Mouse (Mus musculus) telencephalon, adult 2 months (tissue): ENCODE data around the gene Vav2.

Experiments used
- DNase-seq: peaks from one replicate; pipeline ENCODE4 v3.0.0-alpha.2; 2011; ENCODE audit warnings: low read depth, low spot score

Vav2 gene

GRCm38 (mm10) chr2:27441767-27442707 is 15.2 kb upstream of the Vav2 start, which contains the start of gene Brd3os:
Gene Brd3os (plus strand): TSS chr2:27442324.
- peak; percentile 99 for DNase-seq

- DNase-seq, result no peak
Measured at GRCm38 (mm10) chr2:27438281-27438680, 11.4 kb upstream of the Vav2 start.

DNA sequence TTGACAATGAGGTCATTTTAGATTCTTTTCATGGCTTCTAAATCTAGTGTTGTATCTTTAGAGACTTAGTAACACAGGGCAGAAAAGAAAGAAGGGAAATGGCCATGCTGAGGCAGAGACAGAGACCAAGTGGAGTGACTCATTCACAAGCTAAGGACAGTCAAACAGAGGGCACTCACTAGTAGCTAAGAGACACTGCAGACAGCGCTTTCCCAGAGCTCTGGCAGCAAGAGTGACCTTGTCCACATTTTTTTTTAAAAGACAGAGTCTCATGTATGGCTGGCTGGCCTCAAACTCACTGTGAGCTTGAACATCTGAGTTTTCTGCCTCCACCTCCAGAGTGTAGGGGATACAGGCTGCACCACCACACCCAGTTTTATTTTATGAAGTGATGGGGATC is 11.0 kb upstream of the Vav2 start:
- no peak for DNase-seq

- DNase-seq, result no peak
Measured at GRCm38 (mm10) chr2:27432599-27432998, 5.8 kb upstream of the Vav2 start.

GRCm38 (mm10) chr2:27430621-27431020 is 3.8 kb upstream of the Vav2 start:
- peak; percentile 86 for DNase-seq

DNA sequence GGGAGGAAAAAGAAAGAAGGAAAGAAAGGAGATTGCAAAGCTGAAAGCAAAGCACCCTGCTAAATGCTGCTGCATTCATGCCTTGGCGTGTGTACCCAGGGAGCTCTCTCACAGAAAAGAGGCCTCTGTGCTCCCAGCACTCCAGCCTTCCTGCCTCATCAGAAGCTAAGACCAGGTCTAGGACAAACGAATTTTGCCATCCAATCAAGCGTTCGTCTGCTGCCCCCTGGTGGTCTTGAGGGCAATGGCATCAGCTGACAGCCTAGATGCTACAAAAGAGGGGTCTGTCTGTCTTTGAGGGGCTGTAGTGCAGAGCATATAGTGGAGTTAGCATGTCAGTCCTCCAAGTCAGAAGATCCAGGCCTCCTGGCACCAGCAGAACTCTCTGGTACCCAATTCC is 1.2 kb upstream of the Vav2 start:
- peak; percentile 43 for DNase-seq

DNA sequence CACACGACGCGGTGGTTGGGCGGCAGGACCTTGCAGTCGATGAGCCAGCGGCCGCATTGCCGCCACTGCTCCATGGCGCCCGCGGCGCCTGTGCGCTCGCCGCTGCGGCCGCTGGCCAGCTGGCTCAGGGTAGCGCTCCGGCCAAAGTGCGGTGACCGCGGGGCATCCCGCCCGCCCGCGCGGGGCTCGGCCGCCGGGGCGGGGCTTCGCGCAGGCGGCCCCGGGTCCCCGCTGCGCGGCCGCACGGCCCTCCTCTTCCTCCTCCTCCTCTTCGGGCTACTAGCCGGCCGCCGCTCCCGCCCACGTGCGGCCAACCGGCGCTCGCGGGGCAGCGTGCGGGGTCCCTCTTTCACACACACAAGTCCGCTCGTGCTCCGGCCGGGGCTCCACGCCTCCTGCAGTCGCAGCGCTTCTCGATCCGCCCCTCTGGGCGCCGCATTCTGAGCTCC is 403 bp downstream of the Vav2 start:
- DNase-seq, result no peak

- DNase-seq, result no peak
Measured at GRCm38 (mm10) chr2:27425751-27426405, 955 bp downstream of the Vav2 start.

DNA sequence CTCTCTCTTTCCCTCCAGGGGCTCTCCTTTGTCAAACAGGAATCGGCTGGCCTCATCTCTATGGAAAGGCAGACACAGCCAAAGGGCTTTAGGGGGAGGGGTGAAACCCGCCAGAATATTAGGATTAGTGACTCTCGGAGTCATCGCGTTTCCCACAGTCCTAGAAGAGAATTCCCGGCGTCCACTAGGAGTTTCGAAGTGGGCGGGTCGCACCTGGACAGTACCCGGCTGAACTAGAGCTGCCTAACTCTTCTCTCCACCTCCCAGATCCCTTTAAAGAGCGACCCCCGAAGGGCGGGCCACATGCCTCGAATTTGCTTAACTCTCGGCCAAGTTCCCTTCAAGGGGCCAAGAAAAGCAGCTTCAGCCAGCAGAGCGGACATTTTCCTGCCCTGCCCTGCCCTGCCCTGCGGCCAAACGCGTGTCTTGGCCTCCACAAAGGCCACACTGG is 1.6 kb downstream of the Vav2 start:
- DNase-seq, result no peak

DNA sequence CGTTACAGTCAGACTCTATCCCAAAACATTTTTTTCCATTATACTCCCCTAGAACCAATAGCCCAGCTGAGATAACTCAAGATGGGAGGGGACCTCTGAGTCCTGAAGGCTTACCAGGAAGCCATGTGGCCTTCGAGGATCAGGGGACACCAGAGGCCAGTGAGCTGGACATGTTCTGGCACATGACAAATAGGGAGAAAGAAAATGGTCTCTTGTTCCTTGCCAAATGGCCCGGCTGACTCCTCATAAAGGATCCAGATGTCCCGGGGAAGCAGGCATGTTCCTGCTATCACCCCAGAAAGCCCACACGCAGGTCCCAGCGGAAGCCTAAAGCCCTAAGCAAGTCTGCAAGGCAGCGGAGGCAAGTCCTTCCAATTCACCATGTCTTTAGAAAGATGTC is 3.2 kb downstream of the Vav2 start:
- DNase-seq, result no peak

GRCm38 (mm10) chr2:27421293-27422068 is 5.4 kb downstream of the Vav2 start:
- DNase-seq, result no peak

DNA sequence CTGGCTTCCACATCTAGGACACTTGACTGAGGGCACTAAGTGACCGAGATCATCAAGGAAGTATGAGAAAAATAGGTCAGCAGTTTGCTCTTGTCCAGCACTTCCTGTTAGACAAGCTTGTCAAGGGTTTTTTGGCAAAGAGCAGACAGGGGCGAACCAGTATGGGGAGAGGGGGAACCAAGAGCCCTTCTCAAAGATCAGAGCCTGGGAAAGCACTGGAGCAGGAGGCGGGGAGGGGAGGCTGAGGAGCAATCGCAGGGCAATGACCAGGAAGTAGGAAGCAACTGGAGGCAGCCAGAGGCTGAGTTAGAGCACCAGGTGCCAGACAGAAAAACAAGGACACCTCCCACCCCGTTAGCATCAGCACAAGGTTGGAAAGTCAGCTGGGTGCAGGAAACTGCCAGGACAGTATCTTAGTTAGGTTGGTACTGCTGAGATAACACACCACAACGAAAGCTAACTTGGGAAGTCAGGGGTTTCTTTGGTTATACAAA is 8.2 kb downstream of the Vav2 start:
- no peak for DNase-seq

GRCm38 (mm10) chr2:27417648-27418153 is 9.1 kb downstream of the Vav2 start:
- no peak for DNase-seq

GRCm38 (mm10) chr2:27416425-27416824 is 10.4 kb downstream of the Vav2 start:
- no peak for DNase-seq

GRCm38 (mm10) chr2:27415060-27415783 is 11.6 kb downstream of the Vav2 start:
- DNase-seq, result no peak

DNA sequence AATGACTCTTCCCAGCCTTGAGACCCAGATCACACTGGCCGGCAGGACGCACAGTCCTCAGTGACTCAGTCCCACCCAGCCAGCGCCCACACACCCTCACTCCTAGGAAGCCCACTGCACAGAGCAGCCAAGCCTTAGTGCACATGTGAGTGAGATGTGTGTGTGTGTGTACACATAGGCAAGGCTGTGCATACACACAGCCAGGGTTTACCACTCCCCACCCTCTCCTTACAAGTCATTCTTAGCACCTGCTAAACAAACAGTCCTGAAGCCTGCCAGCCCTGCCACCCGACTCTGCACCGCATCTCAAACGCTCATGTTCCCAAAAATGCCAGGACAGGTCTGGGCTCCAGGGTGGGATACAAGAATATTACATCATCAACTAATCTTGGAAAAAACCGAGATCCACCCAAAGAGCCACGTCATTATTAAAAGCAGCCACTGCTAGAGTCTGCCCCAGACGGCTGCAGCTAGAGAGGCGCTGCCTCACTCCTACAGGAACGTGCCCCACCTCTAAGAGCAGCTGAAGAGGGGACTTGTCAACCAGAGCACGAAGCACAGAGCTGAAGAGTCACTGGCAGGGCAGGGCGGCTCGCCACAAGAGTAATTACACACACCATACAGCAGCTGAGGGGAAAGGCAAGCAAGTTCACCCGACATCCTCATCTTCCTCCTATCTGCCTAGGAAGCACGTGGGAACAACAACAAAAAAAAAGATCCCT is 12.7 kb downstream of the Vav2 start:
- no peak for DNase-seq

DNA sequence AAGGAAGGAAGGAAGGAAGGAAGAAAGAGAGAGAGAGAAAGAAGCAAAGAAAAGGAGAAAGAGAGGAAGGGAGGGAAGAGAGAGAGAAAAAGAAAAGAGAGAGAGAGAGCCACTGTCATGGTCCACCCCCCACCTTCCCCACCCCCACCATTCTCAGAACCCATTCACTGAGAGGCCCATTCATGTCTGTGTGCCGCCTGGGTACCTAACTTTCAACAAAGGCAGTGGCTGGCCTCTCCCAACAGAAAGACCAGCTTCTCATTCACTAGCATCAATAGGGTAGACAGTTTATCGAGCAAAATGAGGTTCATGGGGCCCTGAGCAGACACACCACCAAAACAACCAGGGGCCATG is 13.3 kb downstream of the Vav2 start:
- DNase-seq, result no peak

- no peak for DNase-seq
Measured at GRCm38 (mm10) chr2:27412245-27412800, 14.5 kb downstream of the Vav2 start.

DNA sequence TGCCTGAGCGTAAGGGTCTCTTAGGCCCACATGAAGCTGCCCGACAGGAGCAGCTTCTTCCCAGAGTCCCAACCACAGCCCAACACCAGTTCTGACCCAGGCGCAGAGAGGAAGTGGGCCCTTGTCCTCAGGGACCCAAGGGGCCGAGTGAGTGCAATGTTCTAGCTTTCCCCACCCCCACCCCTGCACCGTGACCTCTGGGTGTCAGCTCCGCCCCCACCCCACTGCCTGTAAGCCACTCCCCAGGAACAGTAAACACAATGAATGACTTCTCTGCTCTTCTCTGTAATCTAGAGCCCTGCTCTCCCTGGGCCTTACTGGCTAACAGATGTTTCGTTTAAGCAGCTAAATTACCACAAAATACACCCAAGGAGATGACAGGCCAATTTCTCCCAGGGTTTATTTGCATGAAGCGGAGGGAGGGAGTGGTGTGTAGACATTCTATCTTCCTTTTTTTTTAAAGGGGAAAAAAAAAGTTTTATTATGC is 15.1 kb downstream of the Vav2 start:
- DNase-seq, result no peak
